Mouse (Mus musculus) bone marrow, adult 2 months (tissue): ENCODE data around the gene Mt2.

Experiments used
- CTCF ChIP-seq: fragments of 200-500 bp; IDR thresholded peaks from 2 replicates; pipeline ENCODE4 v1.5.1; 2011; ENCODE audit warnings: low read length, control low read depth; ENCODE audit not compliant: control insufficient read depth, insufficient read depth
- POLR2A ChIP-seq: fragments of 200-500 bp; IDR thresholded peaks from 2 replicates; pipeline ENCODE4 v1.6.1; 2011; ENCODE audit warnings: low read depth, mild to moderate bottlenecking, control low read depth, low read length, borderline replicate concordance; ENCODE audit not compliant: control insufficient read depth

GRCm38 (mm10) chr8:94207491-94207890, 35.0 kb downstream of the Mt2 start:
- TF ChIP-seq CTCF (no peak), POLR2A (no peak)
